Mouse (Mus musculus) forebrain, embryonic 12.5 days (tissue): ENCODE results near the gene 4930404N11Rik. TPM values are rescaled to one million over a fixed set of nuclear protein-coding genes. Genes with fewer than 3 reads are reported as not detected.

Source experiments
- ATAC-seq: fragments of 200-750 bp; cut with Nextera tagmentation; 2 replicates; pipeline ENCODE4 v1.8.0; 2017; ENCODE audit warnings: moderate TSS enrichment; ENCODE audit not compliant: low FRiP score
- H3K27ac ChIP-seq: fragments of 300-500 bp; sonication (generic); 2 replicates; pipeline ENCODE4 v1.5.1; 2016; ENCODE audit warnings: mild to moderate bottlenecking
- H3K27me3 ChIP-seq: fragments of 300-500 bp; sonication (generic); 2 replicates; pipeline ENCODE4 v1.6.1; 2016; ENCODE audit warnings: mild to moderate bottlenecking
- H3K36me3 ChIP-seq: fragments of 300-500 bp; sonication (generic); replicated peaks from 2 replicates; pipeline ENCODE4 v1.6.1; 2016; ENCODE audit warnings: mild to moderate bottlenecking
- H3K4me1 ChIP-seq: fragments of 300-500 bp; sonication (generic); 2 replicates; pipeline ENCODE4 v1.6.1; 2016
- H3K4me2 ChIP-seq: fragments of 300-500 bp; sonication (generic); 2 replicates; pipeline ENCODE4 v1.6.1; 2016; ENCODE audit warnings: mild to moderate bottlenecking, moderate library complexity
- H3K4me3 ChIP-seq: fragments of 300-500 bp; sonication (generic); replicated peaks from 2 replicates; pipeline ENCODE4 v1.5.1; 2016; ENCODE audit warnings: mild to moderate bottlenecking
- H3K9ac ChIP-seq: fragments of 300-500 bp; sonication (generic); 2 replicates; pipeline ENCODE4 v1.6.1; 2016; ENCODE audit warnings: mild to moderate bottlenecking
- H3K9me3 ChIP-seq: fragments of 300-500 bp; sonication (generic); 2 replicates; pipeline ENCODE4 v1.6.1; 2016
- WGBS: fragments of 180-500 bp; shearing (Covaris S2); methylation state at CpG from one replicate; pipeline ENCODE4 v1.1.7; 2016; 5-methylcytosine and 5-hydroxymethylcytosine counted together
- polyA plus RNA-seq: library from polyadenylated mRNA; unstranded; fragments of >200 nt; fragmentation: Nextera tagmentation; extraction: Ambion mirVana; gene quantifications from 2 replicates; pipeline ENCODE4 v1.2.1, GENCODE M21; 2016

Gene 4930404N11Rik
- polyA plus RNA-seq = 0.36 and 1.2 TPM in 2 replicates

- Histone ChIP-seq H3K27me3 (peaks cover 33% of the 10 kb centered on the region), H3K36me3 (peaks cover 48% of the 10 kb centered on the region), H3K4me2 (peak within 1 kb of the TSS; percentile 64), H3K27ac (no peak within 1 kb of the TSS; the same call in 1 of the 2 replicates), H3K9ac (peak within 1 kb of the TSS; percentile 44), H3K4me3 (peak within 1 kb of the TSS; percentile 35), H3K4me1 (peaks cover 51% of the 10 kb centered on the region), H3K9me3 (no peaks in the 10 kb centered on the region)
- 18% methylated on average over 12 of the region's 12 CpGs for WGBS
- ATAC-seq = no peak
Observed at GRCm38 (mm10) chr10:81365672-81366476, at the start of gene 4930404N11Rik. Gene 4930404N11Rik, minus strand, starts transcription at chr10:81365816.

- no peaks in the 10 kb centered on the region for H3K9me3 ChIP-seq
- no peak overlapping the region for H3K4me2 ChIP-seq
- no peak for ATAC-seq
- no peak overlapping the region for H3K9ac ChIP-seq
- 75% methylated on average over 5 of the region's 5 CpGs for WGBS
- peaks cover 6% of the 10 kb centered on the region for H3K27me3 ChIP-seq
- 0 out of 2 replicates have a peak, but pooled peaks cover 4% of the 10 kb centered on the region for H3K36me3 ChIP-seq
- H3K4me1 ChIP-seq = peaks cover 79% of the 10 kb centered on the region
- no peak overlapping the region for H3K4me3 ChIP-seq
- 0 out of 2 replicates have a peak overlapping the region, but pooled peaks have one; percentile 80 for H3K27ac ChIP-seq
Observed at GRCm38 (mm10) chr10:81415146-81415545, 49.5 kb upstream of the 4930404N11Rik start.

- no peak overlapping the region for H3K4me3 ChIP-seq
Observed at GRCm38 (mm10) chr10:81414682-81415081, 49.1 kb upstream of the 4930404N11Rik start.

GRCm38 (mm10) chr10:81413310-81414261 lies 48.0 kb upstream of the 4930404N11Rik start:
- H3K9ac ChIP-seq = no peak overlapping the region
- H3K9me3 ChIP-seq = no peaks in the 10 kb centered on the region
- peak; percentile 14; the same call in 1 of the 2 replicates for ATAC-seq
- 0 out of 2 replicates have a peak overlapping the region, but pooled peaks have one; percentile 5 for H3K4me3 ChIP-seq
- peak overlapping the region; percentile 35 for H3K4me2 ChIP-seq
- H3K27me3 ChIP-seq = peaks cover 8% of the 10 kb centered on the region
- H3K4me1 ChIP-seq = peaks cover 90% of the 10 kb centered on the region
- 28% methylated on average over 26 of the region's 26 CpGs for WGBS
- no peaks in the 10 kb centered on the region for H3K36me3 ChIP-seq
- peak overlapping the region; percentile 80; the same call in 1 of the 2 replicates for H3K27ac ChIP-seq

More at GRCm38 (mm10) chr10:81414682-81415081, 49.1 kb upstream of the 4930404N11Rik start:
- H3K4me1 ChIP-seq = peaks cover 84% of the 10 kb centered on the region
- ATAC-seq = no peak
- peak overlapping the region; percentile 80; the same call in 1 of the 2 replicates for H3K27ac ChIP-seq
- H3K36me3 ChIP-seq = no peaks in the 10 kb centered on the region
- no peak overlapping the region for H3K4me2 ChIP-seq
- H3K9ac ChIP-seq = no peak overlapping the region
- H3K27me3 ChIP-seq = peaks cover 5% of the 10 kb centered on the region; the same call in 1 of the 2 replicates
- no peaks in the 10 kb centered on the region for H3K9me3 ChIP-seq

GRCm38 (mm10) chr10:81412586-81413309 lies 47.1 kb upstream of the 4930404N11Rik start:
- Histone ChIP-seq H3K27me3 (peaks cover 13% of the 10 kb centered on the region), H3K27ac (peak overlapping the region; percentile 71), H3K36me3 (no peaks in the 10 kb centered on the region), H3K4me1 (peaks cover 90% of the 10 kb centered on the region), H3K9ac (no peak overlapping the region), H3K4me3 (no peak overlapping the region), H3K9me3 (no peaks in the 10 kb centered on the region), H3K4me2 (no peak overlapping the region)
- ATAC-seq = no peak
- WGBS = 77% methylated on average over 16 of the region's 16 CpGs

GRCm38 (mm10) chr10:81411471-81412400 lies 46.1 kb upstream of the 4930404N11Rik start:
- H3K9ac ChIP-seq = no peak overlapping the region; the same call in 1 of the 2 replicates

GRCm38 (mm10) chr10:81410981-81411380 lies 45.4 kb upstream of the 4930404N11Rik start:
- H3K9me3 ChIP-seq = no peaks in the 10 kb centered on the region
- peaks cover 9% of the 10 kb centered on the region for H3K36me3 ChIP-seq
- WGBS = 83% methylated on average over 9 of the region's 9 CpGs
- peaks cover 30% of the 10 kb centered on the region for H3K27me3 ChIP-seq
- no peak for ATAC-seq
- H3K27ac ChIP-seq = peak overlapping the region; percentile 71; the same call in 1 of the 2 replicates
- H3K4me1 ChIP-seq = peaks cover 88% of the 10 kb centered on the region
- no peak overlapping the region for H3K4me2 ChIP-seq
- H3K9ac ChIP-seq = no peak overlapping the region
- no peak overlapping the region for H3K4me3 ChIP-seq

More at GRCm38 (mm10) chr10:81411471-81412400, 46.1 kb upstream of the 4930404N11Rik start:
- 77% methylated on average over 18 of the region's 18 CpGs for WGBS
- ATAC-seq = no peak
- H3K4me2 ChIP-seq = no peak overlapping the region
- H3K9me3 ChIP-seq = no peaks in the 10 kb centered on the region
- H3K4me1 ChIP-seq = peaks cover 90% of the 10 kb centered on the region
- no peak overlapping the region for H3K4me3 ChIP-seq
- H3K27me3 ChIP-seq = peaks cover 23% of the 10 kb centered on the region
- peaks cover 4% of the 10 kb centered on the region; the same call in 1 of the 2 replicates for H3K36me3 ChIP-seq
- peak overlapping the region; percentile 71 for H3K27ac ChIP-seq

GRCm38 (mm10) chr10:81410350-81410749 lies 44.7 kb upstream of the 4930404N11Rik start:
- Histone ChIP-seq H3K4me2 (no peak overlapping the region), H3K4me1 (peaks cover 82% of the 10 kb centered on the region), H3K4me3 (no peak overlapping the region), H3K9me3 (no peaks in the 10 kb centered on the region), H3K9ac (no peak overlapping the region), H3K36me3 (peaks cover 15% of the 10 kb centered on the region), H3K27me3 (peaks cover 37% of the 10 kb centered on the region), H3K27ac (no peak overlapping the region)
- no peak for ATAC-seq
- WGBS = 67% methylated on average over 4 of the region's 4 CpGs

- Histone ChIP-seq H3K9ac (no peak overlapping the region), H3K27me3 (peaks cover 47% of the 10 kb centered on the region), H3K4me2 (no peak overlapping the region), H3K4me1 (peaks cover 72% of the 10 kb centered on the region), H3K36me3 (peaks cover 15% of the 10 kb centered on the region), H3K4me3 (no peak overlapping the region), H3K9me3 (no peaks in the 10 kb centered on the region), H3K27ac (peak overlapping the region; percentile 37; the same call in 1 of the 2 replicates)
- 14% methylated on average over 8 of the region's 8 CpGs for WGBS
- no peak for ATAC-seq
Observed at GRCm38 (mm10) chr10:81409330-81409729, 43.7 kb upstream of the 4930404N11Rik start.

GRCm38 (mm10) chr10:81408871-81409291 lies 43.3 kb upstream of the 4930404N11Rik start:
- WGBS = 17% methylated on average over 9 of the region's 9 CpGs
- H3K9me3 ChIP-seq = no peaks in the 10 kb centered on the region
- peaks cover 15% of the 10 kb centered on the region for H3K36me3 ChIP-seq
- H3K27me3 ChIP-seq = peaks cover 52% of the 10 kb centered on the region
- no peak overlapping the region for H3K4me2 ChIP-seq
- peaks cover 71% of the 10 kb centered on the region for H3K4me1 ChIP-seq
- H3K9ac ChIP-seq = no peak overlapping the region
- no peak overlapping the region for H3K4me3 ChIP-seq
- H3K27ac ChIP-seq = peak overlapping the region; percentile 37; the same call in 1 of the 2 replicates
- no peak; the same call in 1 of the 2 replicates for ATAC-seq
